In genomic region chr9:21137229-21137628, GRCm38 (mm10) we compare ENCODE assay signal across 8 mouse cellular contexts. TPM values are rescaled to one million over a fixed set of nuclear protein-coding genes. Genes with fewer than 3 reads are reported as not detected.
A peak's percentile ranks its signal among the peaks of the same experiment; 100 is the strongest.
DNase-seq lines count a peak whose midpoint lies in the region; ATAC-seq and TF ChIP-seq lines count a peak whose summit lies in the region.

No protein-coding gene starts in this region.

- peaks cover 46% of the 10 kb centered on the region for H3K36me3 ChIP-seq in forebrain, embryonic 15.5 days
- H3K36me3 ChIP-seq in lung, postnatal 0 days (ENCODE audit: insufficient read depth, low read length) = peaks cover 26% of the 10 kb centered on the region
- peaks cover 28% of the 10 kb centered on the region for H3K36me3 ChIP-seq in small intestine, adult 2 months (ENCODE audit: control insufficient read depth, insufficient read depth, low read length)

- DNase-seq in adrenal gland, adult 18-20 months (ENCODE audit: low spot score in 2 of 2) = peak; percentile 48 to 66
- DNase-seq in adrenal gland, postnatal 4 days (ENCODE audit: low spot score in 2 of 2) = no peak
- DNase-seq in B cell, adult 2 months = peak; percentile 83 to 85
- DNase-seq in c-Kit-negative CD71-positive TER-119-positive erythroid progenitor cells, embryonic 14.5 days (ENCODE audit: low read depth, low spot score) = peak; percentile 68
- DNase-seq in kidney, postnatal 36 days = peak; percentile 71 to 85
- DNase-seq in lung, postnatal 0 days (ENCODE audit: low spot score) = peak; percentile 62

- TF ChIP-seq EP300 in lung, postnatal 0 days (IDR thresholded peaks at IDR 0.05) = no peak

- no peaks in the 10 kb centered on the region for H3K4me1 ChIP-seq in forebrain, embryonic 15.5 days
- peaks cover 5% of the 10 kb centered on the region; the same call in 1 of the 2 replicates for H3K4me1 ChIP-seq in lung, postnatal 0 days (ENCODE audit: insufficient read depth, low read depth, low read length)
- peaks cover 6% of the 10 kb centered on the region for H3K4me1 ChIP-seq in small intestine, adult 2 months (ENCODE audit: control insufficient read depth, insufficient read depth, insufficient read length, low read length)

- H3K4me2 ChIP-seq in forebrain, embryonic 15.5 days (replicated peaks) = no peak overlapping the region
- no peak overlapping the region for H3K4me2 ChIP-seq in lung, postnatal 0 days (replicated peaks; ENCODE audit: low read depth, low read length)

- no peaks in the 10 kb centered on the region for H3K9me3 ChIP-seq in forebrain, embryonic 15.5 days
- H3K9me3 ChIP-seq in lung, postnatal 0 days (ENCODE audit: low read length) = no peaks in the 10 kb centered on the region

- 0 out of 2 replicates have a peak, but pooled peaks have one; percentile 33 for ATAC-seq in forebrain, embryonic 15.5 days (replicated peaks)
- peak; percentile 21; the same call in 1 of the 2 replicates for ATAC-seq in lung, postnatal 0 days

- no peaks in the 10 kb centered on the region for H3K27me3 ChIP-seq in forebrain, embryonic 15.5 days
- no peaks in the 10 kb centered on the region for H3K27me3 ChIP-seq in lung, postnatal 0 days (replicated peaks; ENCODE audit: insufficient read depth, low read length)
- no peaks in the 10 kb centered on the region for H3K27me3 ChIP-seq in small intestine, adult 2 months (ENCODE audit: control insufficient read depth, insufficient read depth, low read length)

- no peak overlapping the region for H3K4me3 ChIP-seq in forebrain, embryonic 15.5 days
- no peak overlapping the region for H3K4me3 ChIP-seq in lung, postnatal 0 days (ENCODE audit: low read depth, low read length)
- no peak overlapping the region for H3K4me3 ChIP-seq in small intestine, adult 2 months (ENCODE audit: low read depth, low read length)

- 61% methylated on average over 3 of the region's 3 CpGs for WGBS in forebrain, embryonic 15.5 days
- 42% methylated on average over 3 of the region's 3 CpGs for WGBS in lung, postnatal 0 days
- 46% methylated on average over 3 of the region's 3 CpGs for WGBS in small intestine, adult 2 months

- no peak overlapping the region for H3K27ac ChIP-seq in forebrain, embryonic 15.5 days (replicated peaks)
- H3K27ac ChIP-seq in lung, postnatal 0 days (ENCODE audit: low read length) = no peak overlapping the region
- no peak overlapping the region for H3K27ac ChIP-seq in small intestine, adult 2 months (ENCODE audit: insufficient read depth, low read depth, low read length)

- H3K9ac ChIP-seq in forebrain, embryonic 15.5 days (replicated peaks) = no peak overlapping the region
- H3K9ac ChIP-seq in lung, postnatal 0 days (replicated peaks; ENCODE audit: low read depth) = no peak overlapping the region

- TF ChIP-seq CTCF in lung, postnatal 0 days (IDR thresholded peaks at IDR 0.05) = peak; percentile 81
- peak; percentile 60; the same call in 1 of the 2 replicates for TF ChIP-seq CTCF in small intestine, adult 2 months (IDR thresholded peaks at IDR 0.05; ENCODE audit: extremely low read depth, insufficient read length, insufficient replicate concordance, low read depth, low read length)

- TF ChIP-seq POLR2A in small intestine, adult 2 months (IDR thresholded peaks at IDR 0.05; ENCODE audit: low read depth, low read length) = no peak

RNA-seq across cellular contexts. Expression of gene Tyk2, which starts 6.2 kb away (rescaled TPM):
- total RNA-seq in adrenal gland, adult 18-20 months (2021) = 10 to 100 TPM; 14.0 to 14.5 TPM
- total RNA-seq in adrenal gland, postnatal 4 days (2021) = 10 to 100 TPM; 18.9 to 19.2 TPM
- 10.3 and 11.1 TPM in 2 replicates for polyA plus RNA-seq in forebrain, embryonic 15.5 days (2015; fragmentation: Nextera tagmentation; extraction: Ambion mirVana)
- polyA plus RNA-seq in lung, postnatal 0 days (2015; fragmentation: Nextera tagmentation; extraction: Ambion mirVana) = 10.9 and 12.5 TPM in 2 replicates
- polyA plus RNA-seq in small intestine, adult 2 months (2012; rRNA removed) = 16.3 and 31.2 TPM in 2 replicates

RNA-seq across cellular contexts. Expression of gene Cdc37, which starts 12.6 kb away (rescaled TPM):
- total RNA-seq in adrenal gland, adult 18-20 months (2021) = 100 to 1,000 TPM; 175 to 181 TPM
- 100 to 1,000 TPM; 174 to 190 TPM for total RNA-seq in adrenal gland, postnatal 4 days (2021)
- polyA plus RNA-seq in forebrain, embryonic 15.5 days (2015; fragmentation: Nextera tagmentation; extraction: Ambion mirVana) = 217 and 221 TPM in 2 replicates
- polyA plus RNA-seq in lung, postnatal 0 days (2015; fragmentation: Nextera tagmentation; extraction: Ambion mirVana) = 165 and 171 TPM in 2 replicates
- 14.4 and 24.9 TPM in 2 replicates for polyA plus RNA-seq in small intestine, adult 2 months (2012; rRNA removed)

RNA-seq across cellular contexts. Expression of gene Pde4a, which starts 28.3 kb away (rescaled TPM):
- 10 to 100 TPM in 1 of 2 experiments, 1 to 10 TPM in 1; 6.2 to 13.3 TPM for total RNA-seq in adrenal gland, adult 18-20 months (2021)
- total RNA-seq in adrenal gland, postnatal 4 days (2021) = 10 to 100 TPM in 1 of 2 experiments, 1 to 10 TPM in 1; 9.7 to 10.6 TPM
- polyA plus RNA-seq in forebrain, embryonic 15.5 days (2015; fragmentation: Nextera tagmentation; extraction: Ambion mirVana) = 23.7 and 25.9 TPM in 2 replicates
- 3.9 and 4.7 TPM in 2 replicates for polyA plus RNA-seq in lung, postnatal 0 days (2015; fragmentation: Nextera tagmentation; extraction: Ambion mirVana)
- polyA plus RNA-seq in small intestine, adult 2 months (2012; rRNA removed) = 5.1 and 7.1 TPM in 2 replicates

RNA-seq across cellular contexts. Expression of gene Raver1, which starts 45.4 kb away (rescaled TPM):
- 10 to 100 TPM; 42.9 to 47.1 TPM for total RNA-seq in adrenal gland, adult 18-20 months (2021)
- total RNA-seq in adrenal gland, postnatal 4 days (2021) = 10 to 100 TPM; 67.0 to 68.4 TPM
- 36.8 and 42.0 TPM in 2 replicates for polyA plus RNA-seq in forebrain, embryonic 15.5 days (2015; fragmentation: Nextera tagmentation; extraction: Ambion mirVana)
- polyA plus RNA-seq in lung, postnatal 0 days (2015; fragmentation: Nextera tagmentation; extraction: Ambion mirVana) = 15.3 and 16.8 TPM in 2 replicates
- 34.2 and 90.8 TPM in 2 replicates for polyA plus RNA-seq in small intestine, adult 2 months (2012; rRNA removed)

RNA-seq across cellular contexts. Expression of gene Gm38431, which starts 45.4 kb away (rescaled TPM):
- 1 to 10 TPM; 1.8 to 1.9 TPM for total RNA-seq in adrenal gland, adult 18-20 months (2021)
- 1 to 10 TPM; 3.1 to 3.9 TPM for total RNA-seq in adrenal gland, postnatal 4 days (2021)
- polyA plus RNA-seq in forebrain, embryonic 15.5 days (2015; fragmentation: Nextera tagmentation; extraction: Ambion mirVana) = 1.0 and 1.3 TPM in 2 replicates
- polyA plus RNA-seq in lung, postnatal 0 days (2015; fragmentation: Nextera tagmentation; extraction: Ambion mirVana) = 0.60 and 0.69 TPM in 2 replicates
- 6.2 and 21.8 TPM in 2 replicates for polyA plus RNA-seq in small intestine, adult 2 months (2012; rRNA removed)

Comparison
In these comparisons a context has a peak if more than half of its experiments do, and no peak if none do; other contexts are left out.
1. DNase-seq: peak in adrenal gland, adult 18-20 months (2 of 2), B cell, adult 2 months (2 of 2), c-Kit-negative CD71-positive TER-119-positive erythroid progenitor cells, embryonic 14.5 days (single experiment), kidney, postnatal 36 days (2 of 2) and lung, postnatal 0 days (single experiment); none in adrenal gland, postnatal 4 days (0 of 2).